Mouse (Mus musculus): ENCODE measurements at regions not wholly inside any gene's neighbourhood (a gene's known extent, or its start where the extent isn't known, plus 50 kb on each side); places are given as distances from the start of the nearest gene placed in this dataset.
A peak's percentile ranks its signal among the peaks of the same experiment; 100 is the strongest.

DNA sequence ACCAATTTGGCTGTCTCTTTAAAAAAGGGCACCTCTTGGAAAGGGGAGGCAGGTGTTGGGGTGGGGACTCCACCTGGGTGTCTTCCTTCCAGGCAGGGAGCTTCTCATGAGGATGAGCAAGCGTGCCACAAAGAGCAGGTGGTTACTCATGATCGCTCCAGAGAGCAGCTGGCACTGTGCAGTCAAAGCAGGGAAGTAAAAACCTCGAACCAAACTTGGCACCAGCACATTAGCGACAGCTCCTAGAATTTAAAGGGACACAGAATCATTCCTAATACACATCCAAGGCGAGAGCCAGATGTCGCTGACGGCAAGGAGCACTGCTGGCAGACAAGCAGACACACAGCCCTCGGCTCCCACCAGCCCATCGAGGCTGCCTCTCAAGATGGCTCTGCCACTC lies 70.4 kb downstream of the Irx5 start:
- DNase-seq (ENCODE audit: low spot score in 2 of 2) = peak in 1 of 2 experiments; percentile 26

DNA sequence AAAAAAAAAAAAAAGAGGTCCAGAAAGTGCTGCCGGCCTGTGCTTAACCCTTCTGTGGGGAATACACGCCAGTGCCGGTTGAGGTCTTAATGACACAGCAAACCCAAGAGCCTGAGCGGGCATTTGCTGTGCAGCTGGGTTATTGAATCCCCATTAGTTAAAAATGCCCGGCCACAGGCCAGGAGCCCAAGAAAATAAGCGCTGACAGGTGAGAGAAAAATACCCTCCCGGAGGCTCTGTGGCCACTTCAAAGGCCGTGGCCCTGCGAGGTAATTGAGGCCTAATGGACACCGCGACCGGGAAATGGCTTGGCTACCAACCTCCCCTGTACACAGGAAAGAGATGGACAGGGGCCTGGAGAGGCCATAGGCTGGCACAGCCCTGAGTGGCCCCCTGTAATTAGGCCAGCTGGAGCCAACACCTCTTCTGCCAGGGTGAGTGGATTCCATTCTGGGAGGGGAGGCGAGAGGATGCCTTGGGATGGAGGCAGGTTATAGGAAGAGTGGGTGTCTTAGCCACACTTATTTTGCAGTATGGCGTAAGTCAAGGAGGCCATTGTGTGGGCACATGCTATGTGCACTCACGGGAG lies 79.7 kb downstream of the Irx5 start:
- no peak for DNase-seq (ENCODE audit: low spot score in 2 of 2)

DNA sequence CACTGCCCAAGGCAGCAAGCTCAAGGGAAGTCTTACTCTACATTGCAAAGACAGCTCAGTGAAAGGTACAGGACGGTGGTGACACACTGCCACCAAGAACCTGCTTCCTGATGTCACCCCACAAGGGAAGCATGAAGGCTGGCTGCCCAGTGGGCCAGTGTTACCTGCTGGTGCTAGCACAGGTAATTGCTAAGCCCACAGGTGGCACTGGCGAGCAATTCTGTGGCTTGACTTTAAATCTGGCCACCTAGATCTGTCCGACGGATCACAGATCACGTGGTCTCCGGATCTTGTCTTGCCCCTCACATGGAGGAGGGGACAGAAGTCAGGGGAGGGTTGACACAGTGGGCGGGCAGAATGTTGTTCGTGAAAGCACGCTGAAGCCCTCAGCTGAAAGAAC lies 80.9 kb downstream of the Irx5 start:
- no peak for DNase-seq (ENCODE audit: low spot score in 2 of 2)

DNA sequence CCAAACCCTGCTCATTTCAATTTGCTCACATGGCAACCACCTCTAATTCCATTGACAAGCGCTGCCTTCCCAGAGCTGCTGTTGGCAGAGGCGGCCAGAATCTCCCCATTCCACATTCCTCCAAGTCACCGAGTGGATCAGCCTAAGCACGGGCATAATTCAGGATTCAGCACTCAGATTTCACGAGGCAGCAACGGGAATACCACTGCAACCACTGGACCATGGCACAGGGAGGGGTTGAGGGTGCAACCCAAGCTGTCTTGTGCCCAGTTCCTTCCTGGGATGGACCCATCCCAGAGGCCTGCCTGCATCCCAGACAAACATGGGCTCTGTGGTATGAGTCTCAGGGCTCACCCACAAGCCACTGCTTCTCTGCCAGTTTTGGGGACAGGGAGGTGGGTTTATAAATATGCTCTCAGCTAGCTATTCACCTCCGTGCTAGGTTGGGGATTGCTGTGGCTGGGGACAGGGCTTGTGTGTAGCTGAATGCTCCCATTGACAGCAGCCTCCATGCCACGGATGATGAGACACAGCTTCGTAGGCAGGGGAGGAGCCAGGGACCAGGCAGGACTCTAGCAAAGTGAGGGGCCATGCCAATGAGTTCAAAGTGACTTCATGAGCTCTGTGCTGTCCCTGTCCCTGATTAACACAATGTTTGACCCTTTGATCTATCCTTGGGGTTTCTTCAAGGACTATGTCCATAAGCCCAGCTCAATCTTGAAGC lies 82.5 kb downstream of the Irx5 start:
- DNase-seq (ENCODE audit: low spot score in 2 of 2) = no peak

DNA sequence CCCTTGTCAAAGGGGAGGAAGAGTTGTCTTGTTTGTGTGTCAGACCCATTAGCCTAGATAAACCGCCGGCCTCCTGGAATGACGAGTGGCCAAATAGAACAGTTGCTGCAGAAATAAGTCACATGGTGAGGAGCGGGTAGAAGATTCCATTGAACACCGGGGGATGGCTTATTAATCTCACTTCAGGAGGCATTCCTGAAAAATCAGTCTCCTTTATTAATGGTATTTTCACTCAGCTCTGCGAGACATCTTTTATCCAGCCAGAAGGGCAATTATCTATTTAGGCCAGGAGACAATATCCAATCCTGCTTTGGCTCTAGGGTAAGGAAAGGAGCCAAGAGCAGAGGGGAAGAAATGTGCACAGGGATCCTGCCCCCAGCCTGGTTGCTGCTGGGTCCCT lies 84.7 kb downstream of the Irx5 start:
- DNase-seq (ENCODE audit: low spot score in 2 of 2) = no peak

DNA sequence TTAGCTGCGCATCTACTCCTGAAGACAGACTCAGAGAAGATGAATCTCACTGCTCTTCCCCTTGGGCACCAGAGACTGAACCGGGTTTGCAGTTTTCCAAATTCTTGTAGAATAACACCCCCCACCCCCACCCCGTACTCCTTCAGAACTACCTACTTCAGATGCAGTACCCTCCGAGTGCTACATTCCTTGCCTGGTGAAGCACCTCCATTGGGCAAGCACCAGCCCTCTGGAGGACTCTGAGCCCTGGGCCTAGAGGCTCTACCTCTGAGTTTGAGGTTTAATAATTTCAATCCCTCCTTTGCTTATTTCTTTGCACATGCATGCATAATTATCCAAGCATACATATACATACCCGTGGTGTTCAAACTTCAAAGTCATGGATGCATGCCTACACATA lies 101.9 kb downstream of the Irx5 start:
- DNase-seq (ENCODE audit: low spot score in 2 of 2) = no peak

DNA sequence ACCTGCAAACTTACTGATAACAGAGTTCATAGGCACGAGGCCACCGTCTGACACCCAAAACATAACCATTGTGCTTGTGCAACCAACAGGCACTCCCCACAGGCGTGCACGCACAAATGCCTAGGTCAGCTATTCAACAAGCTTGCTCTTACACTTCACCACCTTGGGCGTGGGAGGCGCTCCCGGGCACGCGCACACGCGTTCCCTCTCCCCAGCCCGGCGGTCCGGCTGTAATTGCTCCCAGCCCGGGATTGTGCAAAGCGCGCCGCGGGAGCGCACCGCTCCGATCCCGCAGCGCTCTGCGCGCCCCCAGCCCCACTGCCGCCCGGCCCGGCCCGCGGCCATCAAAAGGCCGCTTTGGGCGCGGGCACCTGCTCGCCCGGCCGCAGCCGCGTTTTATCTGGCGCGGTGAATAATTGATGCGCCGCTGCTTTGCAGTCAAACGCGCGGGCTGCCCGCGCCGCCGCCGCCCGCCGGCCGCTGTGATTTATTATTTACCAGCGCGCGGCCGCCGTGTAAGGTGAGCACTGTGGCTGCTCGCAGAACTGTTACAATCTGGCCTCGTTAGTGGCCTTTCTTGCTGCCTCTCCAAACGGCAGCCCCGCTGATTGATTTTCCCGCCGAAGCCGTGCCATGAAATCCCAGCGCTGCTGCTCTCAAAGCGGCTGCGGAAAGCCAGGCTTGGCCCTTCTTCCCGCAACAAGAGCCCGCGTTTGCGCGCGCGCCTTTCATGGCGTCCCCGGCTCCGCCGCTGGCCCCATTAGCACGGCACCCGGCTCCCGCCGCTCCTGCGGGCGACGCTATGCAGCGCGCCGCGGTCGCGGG lies 102.9 kb downstream of the Irx5 start:
- peak; percentile 14 to 29 for DNase-seq (ENCODE audit: low spot score in 2 of 2)

DNA sequence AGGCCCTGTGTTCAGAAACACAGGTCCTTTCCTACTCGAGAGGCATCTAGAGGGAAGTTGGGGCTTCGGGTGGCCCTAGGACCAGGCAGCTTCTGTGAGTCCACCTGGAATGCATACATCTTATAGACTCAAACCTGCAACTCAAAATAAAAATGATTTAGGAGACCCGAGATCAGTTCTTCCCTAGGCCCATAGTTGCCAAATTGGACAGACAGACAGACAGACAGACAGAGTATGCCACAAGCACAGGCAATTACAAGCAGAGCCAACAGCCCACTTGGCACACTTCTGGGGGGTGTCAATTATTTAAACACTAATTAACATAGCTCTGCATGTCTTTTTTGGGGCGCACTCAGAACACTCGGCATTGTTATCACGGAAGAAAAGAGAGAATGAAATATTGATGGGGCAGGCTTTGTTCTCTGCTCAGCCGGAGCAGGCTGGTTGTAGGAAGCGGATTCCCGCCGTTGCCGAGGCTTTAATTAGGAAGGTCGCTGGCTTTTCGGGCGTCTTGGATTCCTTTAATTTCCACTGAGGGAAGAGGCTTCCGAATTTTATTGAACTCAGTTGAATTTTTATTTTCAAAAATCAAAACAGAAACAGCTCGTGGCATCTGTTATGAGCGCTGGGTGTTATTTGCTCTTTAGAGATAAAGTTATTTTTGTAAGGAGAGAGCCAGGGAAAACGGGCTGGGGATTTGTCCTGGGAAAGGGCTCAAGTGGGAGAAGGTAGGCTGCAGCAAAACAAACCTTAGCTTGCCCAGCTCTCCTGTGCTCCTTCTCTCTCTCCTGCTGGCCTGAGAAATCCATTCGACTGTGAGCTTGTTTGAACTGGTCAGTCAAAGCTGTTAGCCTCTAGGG lies 111.9 kb downstream of the Irx5 start:
- no peak for DNase-seq (ENCODE audit: low spot score in 2 of 2)

DNA sequence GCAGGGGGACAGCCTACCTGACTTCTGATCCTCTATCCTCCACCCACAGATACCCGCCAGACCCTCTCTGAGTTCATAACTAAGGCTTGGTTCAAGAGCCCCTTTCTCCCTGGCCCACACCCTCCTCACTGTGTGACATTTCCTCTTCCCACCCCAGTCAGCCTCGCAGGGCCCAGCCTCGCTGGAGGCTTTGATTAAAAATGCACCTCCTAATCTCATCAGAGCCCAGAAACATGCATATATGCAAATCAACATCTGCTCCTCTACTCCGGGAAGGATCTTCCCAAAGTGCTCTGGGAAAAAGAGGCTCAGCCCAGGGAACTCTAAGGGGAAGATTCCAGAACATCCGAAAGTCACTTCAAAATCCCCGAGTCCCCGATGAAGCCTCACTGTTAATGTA lies 114.8 kb downstream of the Irx5 start:
- DNase-seq (ENCODE audit: low spot score in 2 of 2) = no peak

DNA sequence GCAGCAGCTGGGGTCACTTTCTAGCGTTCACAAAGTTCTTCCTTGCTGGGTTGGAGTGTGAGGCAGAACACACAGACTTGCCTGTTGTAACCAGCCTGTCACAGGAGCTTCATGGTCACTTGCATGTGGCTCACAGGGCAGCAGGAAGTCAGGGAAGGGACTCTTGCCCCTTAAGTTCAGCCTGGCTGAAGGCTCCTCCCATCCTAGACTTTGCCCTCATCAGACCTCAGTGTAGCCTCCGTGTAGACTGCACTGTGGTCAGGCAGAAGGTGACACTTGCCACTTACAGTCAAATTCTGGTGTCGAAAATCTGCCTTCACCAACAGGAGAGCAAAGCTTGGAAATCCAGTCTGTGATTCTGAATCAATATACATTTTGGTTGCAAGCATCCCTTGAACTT lies 115.4 kb downstream of the Irx5 start:
- no peak for DNase-seq (ENCODE audit: low spot score in 2 of 2)

DNA sequence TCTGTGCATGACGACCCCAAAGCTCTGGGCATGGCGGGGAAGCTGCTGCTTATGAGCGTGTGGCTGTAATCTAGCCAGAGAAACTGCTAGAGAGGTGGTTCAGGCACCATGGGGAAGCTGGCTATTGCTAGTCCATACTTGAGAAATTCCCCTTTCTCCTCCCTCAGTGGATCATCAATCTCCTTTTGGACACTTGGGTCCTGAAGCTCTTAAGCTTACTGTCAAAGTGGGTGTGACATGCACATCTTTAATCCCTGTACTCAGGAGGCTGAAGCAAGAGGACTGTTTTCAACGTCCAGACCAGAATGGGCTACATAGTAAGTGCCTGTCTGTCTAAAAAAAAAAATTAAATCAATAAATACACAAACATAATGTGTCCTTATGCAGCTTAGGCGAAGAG lies 125.0 kb downstream of the Irx5 start:
- no peak for DNase-seq (ENCODE audit: low spot score in 2 of 2)

DNA sequence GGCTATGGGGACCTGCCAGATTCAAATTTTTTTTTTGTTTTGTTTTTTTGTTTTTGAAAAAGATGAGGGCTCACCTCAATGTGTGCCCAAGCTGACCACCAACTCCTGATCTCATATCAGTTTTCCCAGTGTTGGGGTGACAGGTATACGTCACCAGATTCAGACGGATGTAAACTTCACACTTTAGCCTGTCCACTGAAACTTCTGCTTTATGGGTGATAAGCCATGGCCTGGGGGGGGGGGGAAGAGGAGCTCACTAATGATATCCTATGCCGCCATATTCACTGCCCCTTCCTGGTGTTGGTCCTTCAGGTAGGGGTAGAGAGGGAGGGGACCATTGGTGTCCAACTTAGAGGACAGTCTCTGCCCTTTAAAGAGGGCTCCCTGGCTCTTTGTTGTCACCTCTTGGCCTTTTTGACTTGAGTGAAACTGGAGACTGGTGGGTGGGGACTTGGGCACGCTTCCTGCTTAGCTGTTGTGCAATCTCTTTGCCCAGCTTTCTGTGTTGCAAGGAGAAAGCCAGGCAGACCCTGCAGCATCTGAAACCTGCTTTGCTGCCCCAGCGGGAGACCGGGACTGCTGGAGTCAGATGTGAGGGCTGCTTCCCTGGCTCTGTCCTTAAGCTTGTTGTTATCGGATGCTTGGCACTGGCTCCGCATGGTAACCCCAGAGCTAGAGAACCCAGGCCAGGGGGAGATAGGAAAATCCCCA lies 125.8 kb downstream of the Irx5 start:
- DNase-seq (ENCODE audit: low spot score in 2 of 2) = no peak

DNA sequence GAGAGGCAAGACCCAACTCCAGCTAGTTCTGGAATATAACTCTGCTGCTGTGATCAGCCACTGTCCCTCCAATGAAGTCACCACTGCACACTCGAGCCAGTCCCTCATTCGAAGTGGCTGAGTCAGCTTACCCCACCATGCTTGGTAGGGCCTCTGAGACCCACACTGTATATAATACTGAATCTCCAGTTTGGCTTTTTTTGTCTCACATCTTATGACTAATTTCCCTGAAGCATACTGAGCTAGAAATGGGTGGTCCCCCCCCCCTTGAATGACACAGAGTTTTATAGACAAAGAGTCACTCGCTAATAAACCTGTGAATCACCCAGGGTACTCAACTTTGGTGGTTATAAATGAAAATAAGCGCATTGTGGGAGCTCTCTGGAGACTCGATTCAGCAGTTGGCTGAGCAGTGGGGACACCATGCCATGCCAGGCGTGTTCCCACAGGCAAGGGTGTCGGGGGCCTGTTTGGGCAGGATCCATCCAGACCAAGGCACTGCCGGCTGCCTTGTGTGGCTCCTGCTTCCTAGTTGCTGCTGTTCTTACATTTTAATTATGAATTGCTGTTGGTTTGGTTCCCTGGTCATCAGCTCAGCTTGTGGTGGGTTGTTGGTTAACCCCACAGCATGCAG lies 131.2 kb downstream of the Irx5 start:
- DNase-seq (ENCODE audit: low spot score in 2 of 2) = no peak

DNA sequence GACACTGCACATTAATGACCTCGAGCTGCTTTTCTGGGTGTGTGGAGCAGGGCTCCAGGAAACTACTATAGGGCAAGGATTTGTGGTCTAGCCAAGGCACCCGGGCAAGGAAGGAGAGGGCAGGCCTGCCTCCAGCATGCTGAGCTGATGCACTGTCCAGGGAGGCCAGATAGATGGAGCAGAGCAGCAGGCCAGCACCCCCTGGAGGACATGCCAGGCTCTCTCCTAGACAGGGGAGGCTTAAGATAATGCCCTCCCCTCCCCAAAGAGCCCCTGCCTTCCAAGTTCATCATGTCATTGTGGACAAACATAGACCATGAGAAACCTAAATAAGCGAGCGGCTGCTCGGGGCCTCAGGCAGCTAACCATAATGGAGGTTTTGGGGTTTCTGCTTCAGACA lies 134.1 kb downstream of the Irx5 start:
- no peak for DNase-seq (ENCODE audit: low spot score in 2 of 2)

DNA sequence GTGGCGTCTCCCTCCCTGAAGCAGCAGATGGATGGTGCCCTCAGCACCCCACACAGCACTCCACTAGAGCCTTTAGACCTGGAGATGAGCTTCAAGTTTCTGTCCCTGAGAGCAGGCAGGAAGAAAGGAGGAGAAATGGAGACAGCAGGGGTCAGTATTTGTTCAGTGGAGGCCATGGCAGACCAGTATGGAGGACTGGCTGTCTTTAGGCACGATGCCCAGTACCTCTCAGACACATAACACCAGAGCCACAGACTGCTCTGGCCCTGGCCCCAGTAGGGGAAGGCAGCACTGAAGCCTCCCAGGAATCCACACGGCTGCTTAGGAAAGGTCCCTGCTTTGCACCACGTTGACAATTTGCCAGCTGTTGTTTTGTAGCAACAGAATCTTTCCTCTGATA lies 136.0 kb downstream of the Irx5 start:
- DNase-seq (ENCODE audit: low spot score in 2 of 2) = no peak

DNA sequence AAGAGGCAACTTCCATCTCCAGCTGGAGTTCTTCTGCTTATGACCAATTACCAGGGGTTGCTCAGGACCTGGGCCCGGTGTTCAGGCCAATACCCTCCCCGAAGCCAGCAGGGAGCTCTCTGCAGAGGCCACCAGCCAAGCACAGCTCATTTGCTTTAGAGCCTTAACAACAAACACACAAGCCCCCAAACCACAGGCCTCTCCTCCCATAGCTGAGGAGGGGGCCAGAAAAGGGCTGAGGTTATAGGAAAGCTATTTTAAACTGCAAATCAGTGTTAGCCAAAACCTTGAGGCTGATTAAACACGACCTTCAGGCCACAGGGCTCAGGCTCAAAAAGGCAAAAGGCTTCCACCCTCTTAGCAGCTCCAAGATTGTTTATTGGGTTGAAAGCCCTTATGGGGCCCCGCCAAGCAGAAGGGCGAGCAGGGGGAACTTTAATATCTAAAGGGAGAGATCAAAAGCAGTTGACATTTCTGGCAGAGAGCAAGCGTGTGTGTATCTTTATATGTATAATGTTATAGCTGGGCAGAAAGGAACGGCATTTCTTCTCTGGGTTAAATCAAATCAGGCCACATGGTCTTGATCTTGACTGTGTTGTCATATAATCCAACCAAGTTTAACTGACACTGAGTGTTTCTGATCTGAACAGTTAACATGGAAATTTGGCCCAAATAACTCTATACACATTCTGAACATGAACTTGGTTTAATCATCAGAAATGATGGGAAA lies 148.3 kb downstream of the Irx5 start:
- no peak for DNase-seq (ENCODE audit: low spot score in 2 of 2)

DNA sequence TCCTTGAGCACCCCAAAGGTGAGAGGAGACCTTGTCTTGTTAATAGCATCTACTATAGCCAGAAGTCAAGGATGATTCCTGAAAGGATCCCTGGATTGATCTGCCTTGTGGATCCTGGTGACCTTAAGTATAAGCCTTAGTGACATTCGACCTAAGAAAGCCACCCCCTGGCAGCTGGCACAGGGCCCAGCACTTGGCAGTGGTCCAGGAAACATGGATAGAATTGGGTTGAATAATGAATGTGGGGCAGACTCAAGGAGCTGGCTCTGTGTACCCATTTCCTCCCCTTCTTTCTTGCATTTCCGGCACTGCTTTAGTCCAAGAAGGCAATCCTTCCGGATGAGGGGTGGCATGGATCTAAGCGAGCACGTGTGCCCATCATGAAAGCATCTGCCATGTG lies 149.0 kb downstream of the Irx5 start:
- DNase-seq (ENCODE audit: low spot score in 2 of 2) = no peak

DNA sequence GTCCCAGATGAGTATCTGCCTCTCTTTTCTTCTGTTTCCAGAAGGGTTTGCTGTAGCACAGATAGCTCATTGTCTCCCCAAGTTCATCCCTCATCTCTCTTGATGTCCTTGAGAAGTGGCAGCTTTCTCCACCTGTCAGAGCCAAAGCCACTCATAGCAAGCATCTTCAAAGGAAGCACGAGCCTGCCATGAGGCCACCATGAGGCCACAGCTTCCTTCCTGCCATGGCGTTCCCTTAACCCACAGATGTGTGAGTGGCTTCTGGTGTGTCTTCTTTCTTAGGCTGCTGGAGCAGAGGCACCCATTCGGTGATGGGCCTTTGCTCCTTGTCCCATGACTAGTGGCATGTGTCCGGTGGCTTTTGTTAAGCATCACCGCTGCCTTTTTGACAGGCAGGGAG lies 149.5 kb downstream of the Irx5 start:
- DNase-seq (ENCODE audit: low spot score in 2 of 2) = no peak

DNA sequence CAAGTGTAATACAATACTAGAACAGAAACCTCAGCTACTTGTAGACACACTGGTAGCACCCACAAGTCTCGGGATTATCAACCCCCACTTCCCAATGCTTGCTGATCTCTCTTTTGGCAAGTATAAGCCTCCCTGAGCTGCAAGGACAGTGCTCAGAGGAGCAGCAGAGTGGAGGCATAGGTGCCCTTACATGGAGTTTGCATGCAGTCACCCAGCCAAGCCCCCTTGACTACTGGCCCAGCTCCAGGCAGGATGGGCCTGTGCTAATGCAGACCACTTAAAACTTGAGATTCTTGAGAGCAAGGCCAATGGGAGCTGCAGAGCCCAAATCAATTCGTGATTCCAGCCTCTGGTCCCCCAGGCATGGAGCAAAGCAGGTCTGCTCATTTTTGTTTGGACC lies 158.0 kb downstream of the Irx5 start:
- no peak for DNase-seq (ENCODE audit: low spot score in 2 of 2)

DNA sequence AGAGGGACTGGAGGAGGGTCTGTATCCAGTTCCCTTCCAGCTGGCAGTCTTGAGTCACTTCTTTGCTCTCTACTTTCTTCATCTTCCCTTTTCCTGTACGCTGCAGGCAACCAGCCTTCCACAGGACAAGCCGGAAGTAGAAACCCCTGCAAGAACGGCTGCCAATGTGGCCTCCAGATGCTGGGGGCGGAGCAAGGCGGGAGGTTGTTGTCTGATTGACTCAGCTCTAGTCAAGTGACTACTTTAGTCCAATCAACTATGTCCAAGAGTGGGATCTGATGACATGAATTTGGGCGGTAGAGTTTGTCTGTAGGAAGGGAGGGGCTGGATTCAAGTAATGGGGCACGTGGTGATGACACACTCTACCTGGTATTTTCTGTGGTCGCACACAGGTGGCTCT lies 156.1 kb upstream of the Irx6 start:
- DNase-seq (ENCODE audit: low spot score in 2 of 2) = no peak

Data from frontal cortex, postnatal 36 days (tissue).